Mouse (Mus musculus) hindbrain, embryonic 13.5 days (tissue): ENCODE data around the gene Gm10770. TPM values are rescaled to one million over a fixed set of nuclear protein-coding genes. Genes with fewer than 3 reads are reported as not detected.
A peak's percentile ranks its signal among the peaks of the same experiment; 100 is the strongest.
"Not testable (repeated sequence)": the region's sequence is repeated elsewhere in the genome, so short reads cannot be mapped to it uniquely, and the experiment has no call there.

Experiments used
- ATAC-seq: fragments of 200-750 bp; cut with Nextera tagmentation; 2 replicates; pipeline ENCODE4 v1.8.0; 2017; ENCODE audit warnings: moderate TSS enrichment; ENCODE audit not compliant: low FRiP score
- H3K27ac ChIP-seq: fragments of 300-500 bp; sonication (generic); 2 replicates; pipeline ENCODE4 v1.5.1; 2015; ENCODE audit warnings: inconsistent platforms, mild to moderate bottlenecking, moderate library complexity
- H3K27me3 ChIP-seq: fragments of 300-500 bp; sonication (generic); 2 replicates; pipeline ENCODE4 v1.6.1; 2015; ENCODE audit warnings: mild to moderate bottlenecking, inconsistent platforms
- H3K36me3 ChIP-seq: fragments of 300-500 bp; sonication (generic); 2 replicates; pipeline ENCODE4 v1.6.1; 2015; ENCODE audit warnings: mild to moderate bottlenecking, inconsistent platforms
- H3K4me1 ChIP-seq: fragments of 300-500 bp; sonication (generic); replicated peaks from 2 replicates; pipeline ENCODE4 v1.6.1; 2015; ENCODE audit warnings: inconsistent platforms
- H3K4me2 ChIP-seq: fragments of 300-500 bp; sonication (generic); 2 replicates; pipeline ENCODE4 v1.6.1; 2015; ENCODE audit warnings: inconsistent platforms, mild to moderate bottlenecking, moderate library complexity
- H3K4me3 ChIP-seq: fragments of 300-500 bp; sonication (generic); 2 replicates; pipeline ENCODE4 v1.5.1; 2015; ENCODE audit warnings: mild to moderate bottlenecking, inconsistent platforms
- H3K9ac ChIP-seq: fragments of 300-500 bp; sonication (generic); 2 replicates; pipeline ENCODE4 v1.6.1; 2015; ENCODE audit warnings: mild to moderate bottlenecking, inconsistent platforms
- H3K9me3 ChIP-seq: fragments of 300-500 bp; sonication (generic); 2 replicates; pipeline ENCODE4 v1.6.1; 2016; ENCODE audit warnings: inconsistent platforms
- WGBS: fragments of 180-500 bp; shearing (Covaris S2); methylation state at CpG from one replicate; pipeline ENCODE4 v1.1.7; 2015; 5-methylcytosine and 5-hydroxymethylcytosine counted together
- polyA plus RNA-seq: library from polyadenylated mRNA; unstranded; fragments of >200 nt; fragmentation: Nextera tagmentation; extraction: Ambion mirVana; gene quantifications from 2 replicates; pipeline ENCODE4 v1.2.1, GENCODE M21; 2015

Gene Gm10770
- not detected in 2 replicates for polyA plus RNA-seq

- H3K4me3 ChIP-seq, ATAC-seq, H3K27ac ChIP-seq, H3K27me3 ChIP-seq, H3K4me2 ChIP-seq, H3K4me1 ChIP-seq, H3K9ac ChIP-seq, H3K36me3 ChIP-seq: not testable (repeated sequence)
- 88% methylated on average over 4 of the region's 4 CpGs for WGBS
- H3K9me3 ChIP-seq = peaks cover 28% of the 10 kb centered on the region
These were observed at the start of gene Gm10770 for GRCm38 (mm10) chr2:150179579-150179978. TSS of gene Gm10770 (minus strand) at chr2:150179679.

GRCm38 (mm10) chr2:150223263-150223662 lies 43.8 kb upstream of the Gm10770 start:
- H3K4me2 ChIP-seq, H3K9ac ChIP-seq, H3K4me1 ChIP-seq, ATAC-seq, H3K9me3 ChIP-seq, H3K4me3 ChIP-seq, H3K36me3 ChIP-seq, H3K27me3 ChIP-seq, H3K27ac ChIP-seq: not testable (repeated sequence)

- peak overlapping the region; percentile 54 for H3K4me2 ChIP-seq
- H3K4me1 ChIP-seq, H3K9me3 ChIP-seq, H3K36me3 ChIP-seq, H3K27me3 ChIP-seq: not testable (repeated sequence)
- peak; percentile 4; the same call in 1 of the 2 replicates for ATAC-seq
- H3K9ac ChIP-seq = peak overlapping the region; percentile 70
- H3K4me3 ChIP-seq = peak overlapping the region; percentile 45
- WGBS = 29% methylated on average over 4 of the region's 4 CpGs
- peak overlapping the region; percentile 52 for H3K27ac ChIP-seq
These were observed 38.9 kb upstream of the Gm10770 start for GRCm38 (mm10) chr2:150218363-150218725.

GRCm38 (mm10) chr2:150217600-150218362 lies 38.3 kb upstream of the Gm10770 start, which contains the start of gene Zfp937:
TSS of gene Zfp937 (plus strand) at chr2:150218073.
- Histone ChIP-seq H3K27ac (peak within 1 kb of the TSS; percentile 52), H3K4me3 (peak within 1 kb of the TSS; percentile 45), H3K9ac (peak within 1 kb of the TSS; percentile 70), H3K4me2 (peak within 1 kb of the TSS; percentile 54)
- not testable (repeated sequence) for H3K9me3 ChIP-seq, H3K27me3 ChIP-seq, H3K36me3 ChIP-seq, H3K4me1 ChIP-seq
- 2% methylated on average over 15 of the region's 15 CpGs for WGBS
- peak; percentile 100 for ATAC-seq

GRCm38 (mm10) chr2:150181570-150181999 lies 2.1 kb upstream of the Gm10770 start, which contains the start of gene Gm14139:
TSS of gene Gm14139 (plus strand) at chr2:150181755.
- not testable (repeated sequence) for ATAC-seq, H3K4me2 ChIP-seq, H3K36me3 ChIP-seq, H3K4me3 ChIP-seq, H3K27ac ChIP-seq, H3K27me3 ChIP-seq, H3K9ac ChIP-seq, H3K4me1 ChIP-seq
- H3K9me3 ChIP-seq = peaks cover 22% of the 10 kb centered on the region
- WGBS = 82% methylated on average over 7 of the region's 7 CpGs

GRCm38 (mm10) chr2:150181046-150181445 lies 1.6 kb upstream of the Gm10770 start:
- H3K4me3 ChIP-seq, ATAC-seq, H3K36me3 ChIP-seq, H3K27me3 ChIP-seq, H3K4me2 ChIP-seq, H3K4me1 ChIP-seq, H3K27ac ChIP-seq, H3K9ac ChIP-seq: not testable (repeated sequence)
- peaks cover 22% of the 10 kb centered on the region for H3K9me3 ChIP-seq

- Histone ChIP-seq H3K4me2 (no peak overlapping the region), H3K4me3 (no peak overlapping the region)
- no peak for ATAC-seq
These were observed 5.6 kb downstream of the Gm10770 start for GRCm38 (mm10) chr2:150173833-150174232.

GRCm38 (mm10) chr2:150166703-150167102 lies 12.8 kb downstream of the Gm10770 start:
- Histone ChIP-seq H3K27ac (no peak overlapping the region), H3K4me3 (no peak overlapping the region), H3K4me1 (no peaks in the 10 kb centered on the region), H3K4me2 (no peak overlapping the region), H3K36me3 (no peaks in the 10 kb centered on the region), H3K27me3 (no peaks in the 10 kb centered on the region), H3K9me3 (no peaks in the 10 kb centered on the region), H3K9ac (no peak overlapping the region)
- no peak for ATAC-seq

More at GRCm38 (mm10) chr2:150173833-150174232, 5.6 kb downstream of the Gm10770 start:
- no peak overlapping the region for H3K9ac ChIP-seq
- H3K27me3 ChIP-seq = no peaks in the 10 kb centered on the region
- no peak overlapping the region for H3K27ac ChIP-seq
- no peaks in the 10 kb centered on the region for H3K4me1 ChIP-seq
- H3K9me3 ChIP-seq = peaks cover 21% of the 10 kb centered on the region
- H3K36me3 ChIP-seq = no peaks in the 10 kb centered on the region

GRCm38 (mm10) chr2:150136435-150136897 lies 43.0 kb downstream of the Gm10770 start, which contains the start of gene Zfp120:
TSS of gene Zfp120 (minus strand) at chr2:150136708.
- Histone ChIP-seq H3K9ac (peak within 1 kb of the TSS; percentile 82), H3K4me2 (peak within 1 kb of the TSS; percentile 68), H3K4me1 (peaks cover 13% of the 10 kb centered on the region), H3K27ac (peak within 1 kb of the TSS; percentile 78), H3K36me3 (peaks cover 26% of the 10 kb centered on the region), H3K9me3 (no peaks in the 10 kb centered on the region), H3K27me3 (no peaks in the 10 kb centered on the region), H3K4me3 (peak within 1 kb of the TSS; percentile 67)
- peak; percentile 100 for ATAC-seq
- 0% methylated on average over 13 of the region's 13 CpGs for WGBS

GRCm38 (mm10) chr2:150132773-150133172 lies 46.7 kb downstream of the Gm10770 start:
- Histone ChIP-seq H3K9ac (no peak overlapping the region), H3K4me3 (no peak overlapping the region), H3K27ac (no peak overlapping the region), H3K9me3 (peaks cover 16% of the 10 kb centered on the region), H3K4me1 (peaks cover 13% of the 10 kb centered on the region), H3K4me2 (no peak overlapping the region), H3K36me3 (peaks cover 53% of the 10 kb centered on the region), H3K27me3 (no peaks in the 10 kb centered on the region)
- ATAC-seq = no peak
- 90% methylated on average over 2 of the region's 2 CpGs for WGBS

GRCm38 (mm10) chr2:150132002-150132401 lies 47.5 kb downstream of the Gm10770 start:
- ATAC-seq, H3K4me2 ChIP-seq, H3K4me3 ChIP-seq, H3K27me3 ChIP-seq, H3K27ac ChIP-seq, H3K9ac ChIP-seq: not testable (repeated sequence)
- 91% methylated on average over 1 of the region's 1 CpGs for WGBS
- H3K9me3 ChIP-seq = peaks cover 20% of the 10 kb centered on the region
- H3K36me3 ChIP-seq = peaks cover 57% of the 10 kb centered on the region
- H3K4me1 ChIP-seq = peaks cover 13% of the 10 kb centered on the region
